Mouse (Mus musculus) kidney, embryonic 14.5 days (tissue): ENCODE measurements around the gene Ccl9. TPM values are rescaled to one million over a fixed set of nuclear protein-coding genes. Genes with fewer than 3 reads are reported as not detected.

Experiments used
- ATAC-seq: fragments of 200-750 bp; cut with Nextera tagmentation; 2 replicates; pipeline ENCODE4 v1.8.0; 2017; ENCODE audit warnings: moderate number of reproducible peaks, mild to moderate bottlenecking, moderate TSS enrichment, moderate library complexity; ENCODE audit not compliant: low FRiP score, low TSS enrichment
- H3K27ac ChIP-seq: fragments of 300-500 bp; sonication (generic); 2 replicates; pipeline ENCODE4 v1.5.1; 2014; ENCODE audit warnings: low read depth, mild to moderate bottlenecking, low read length, moderate library complexity, mixed read lengths
- H3K27me3 ChIP-seq: fragments of 300-500 bp; sonication (generic); 2 replicates; pipeline ENCODE4 v1.6.1; 2014; ENCODE audit warnings: mild to moderate bottlenecking, low read length; ENCODE audit not compliant: control insufficient read depth, insufficient read depth
- H3K36me3 ChIP-seq: fragments of 300-500 bp; sonication (generic); 2 replicates; pipeline ENCODE4 v1.6.1; 2014; ENCODE audit warnings: low read length, mixed read lengths; ENCODE audit not compliant: control insufficient read depth, insufficient read depth
- H3K4me1 ChIP-seq: fragments of 300-500 bp; sonication (generic); 2 replicates; pipeline ENCODE4 v1.6.1; 2014; ENCODE audit warnings: low read length, mixed read lengths; ENCODE audit not compliant: control insufficient read depth, insufficient read depth
- H3K4me2 ChIP-seq: fragments of 300-500 bp; sonication (generic); replicated peaks from 2 replicates; pipeline ENCODE4 v1.6.1; 2014; ENCODE audit warnings: low read depth, mild to moderate bottlenecking, low read length
- H3K4me3 ChIP-seq: fragments of 300-500 bp; sonication (generic); 2 replicates; pipeline ENCODE4 v1.5.1; 2014; ENCODE audit warnings: mild to moderate bottlenecking, low read length
- H3K9ac ChIP-seq: fragments of 300-500 bp; sonication (generic); 2 replicates; pipeline ENCODE4 v1.6.1; 2014; ENCODE audit warnings: low read depth, mild to moderate bottlenecking, low read length, moderate library complexity
- H3K9me3 ChIP-seq: fragments of 300-500 bp; sonication (generic); 2 replicates; pipeline ENCODE4 v1.6.1; 2016; ENCODE audit warnings: low read length; ENCODE audit not compliant: control insufficient read depth
- WGBS: fragments of 180-500 bp; shearing (Covaris S2); extraction: QIAGEN DNeasy Blood & Tissue Kit; methylation state at CpG from one replicate; pipeline ENCODE4 v1.1.7; 2014; 5-methylcytosine and 5-hydroxymethylcytosine counted together
- polyA plus RNA-seq: library from polyadenylated mRNA; unstranded; fragments of >200 nt; fragmentation: Nextera tagmentation; extraction: Ambion mirVana; gene quantifications from 2 replicates; pipeline ENCODE4 v1.2.1, GENCODE M21; 2014

The Ccl9 gene
- polyA plus RNA-seq, 1 experiment from 2014 or later = 3.1 TPM

- no peak overlapping the region for H3K27ac ChIP-seq
- no peaks in the 10 kb centered on the region for H3K4me1 ChIP-seq
- H3K4me3 ChIP-seq = no peak overlapping the region
- H3K27me3 ChIP-seq = no peaks in the 10 kb centered on the region
- no peak for ATAC-seq
- H3K4me2 ChIP-seq = no peak overlapping the region
- 59% methylated on average over 3 of the region's 3 CpGs for WGBS
- H3K36me3 ChIP-seq = no peaks in the 10 kb centered on the region
- no peak overlapping the region for H3K9ac ChIP-seq
- H3K9me3 ChIP-seq = no peaks in the 10 kb centered on the region
These were observed 41.6 kb downstream of the Ccl9 start for GRCm38 (mm10) chr11:83536831-83537230.

GRCm38 (mm10) chr11:83534609-83535423 is 43.6 kb downstream of the Ccl9 start:
- Histone ChIP-seq H3K36me3 (no peaks in the 10 kb centered on the region), H3K4me3 (no peak overlapping the region), H3K9ac (no peak overlapping the region), H3K27ac (0 out of 2 replicates have a peak overlapping the region, but pooled peaks have one; percentile 13), H3K27me3 (no peaks in the 10 kb centered on the region), H3K4me1 (no peaks in the 10 kb centered on the region), H3K4me2 (no peak overlapping the region), H3K9me3 (no peaks in the 10 kb centered on the region)
- ATAC-seq = peak; percentile 74
- WGBS = 34% methylated on average over 13 of the region's 13 CpGs

GRCm38 (mm10) chr11:83534143-83534542 is 44.3 kb downstream of the Ccl9 start:
- Histone ChIP-seq H3K36me3 (no peaks in the 10 kb centered on the region), H3K9me3 (no peaks in the 10 kb centered on the region), H3K4me2 (no peak overlapping the region), H3K27me3 (no peaks in the 10 kb centered on the region), H3K4me1 (no peaks in the 10 kb centered on the region), H3K9ac (no peak overlapping the region), H3K4me3 (no peak overlapping the region), H3K27ac (no peak overlapping the region)
- no peak for ATAC-seq
- whole genome bisulfite sequencing = 84% methylated on average over 8 of the region's 8 CpGs

- Histone ChIP-seq H3K9me3 (no peaks in the 10 kb centered on the region), H3K27me3 (no peaks in the 10 kb centered on the region), H3K4me2 (no peak overlapping the region), H3K36me3 (no peaks in the 10 kb centered on the region), H3K9ac (no peak overlapping the region), H3K4me1 (no peaks in the 10 kb centered on the region), H3K27ac (no peak overlapping the region), H3K4me3 (no peak overlapping the region)
- ATAC-seq = no peak
- WGBS = 94% methylated on average over 1 of the region's 1 CpGs
These were observed 45.2 kb downstream of the Ccl9 start for GRCm38 (mm10) chr11:83533192-83533591.

GRCm38 (mm10) chr11:83530360-83530759 is 48.1 kb downstream of the Ccl9 start, which contains the start of gene Ccl5:
Gene Ccl5 (minus strand): TSS chr11:83530518.
- Histone ChIP-seq H3K4me2 (no peak within 1 kb of the TSS), H3K4me3 (no peak within 1 kb of the TSS), H3K4me1 (no peaks in the 10 kb centered on the region), H3K36me3 (no peaks in the 10 kb centered on the region), H3K9me3 (no peaks in the 10 kb centered on the region), H3K9ac (no peak within 1 kb of the TSS), H3K27ac (no peak within 1 kb of the TSS), H3K27me3 (no peaks in the 10 kb centered on the region)
- 82% methylated on average over 5 of the region's 5 CpGs for WGBS
- ATAC-seq = no peak

GRCm38 (mm10) chr11:83529024-83529423 is 49.4 kb downstream of the Ccl9 start:
- no peaks in the 10 kb centered on the region for H3K9me3 ChIP-seq
- H3K4me2 ChIP-seq = no peak overlapping the region
- no peaks in the 10 kb centered on the region for H3K27me3 ChIP-seq
- H3K4me3 ChIP-seq = no peak overlapping the region
- H3K27ac ChIP-seq = no peak overlapping the region
- no peak overlapping the region for H3K9ac ChIP-seq
- ATAC-seq = no peak
- H3K4me1 ChIP-seq = no peaks in the 10 kb centered on the region
- WGBS = 80% methylated on average over 12 of the region's 12 CpGs
- H3K36me3 ChIP-seq = no peaks in the 10 kb centered on the region

Other genes starting within 250 kb of the Ccl9 start
- gene Rasl10b, start 169.5 kb downstream of the Ccl9 start, polyA plus RNA-seq = 0.61 and 0.70 TPM in 2 replicates
- not detected in 2 replicates for gene Gas2l2, start 149.2 kb downstream of the Ccl9 start, polyA plus RNA-seq
- gene 1700020L24Rik, start 141.0 kb downstream of the Ccl9 start, polyA plus RNA-seq = 0.44 TPM in 1 of 2 replicates, not detected in the other
- 0.55 and 1.1 TPM in 2 replicates for gene Mmp28, start 115.6 kb downstream of the Ccl9 start, polyA plus RNA-seq
- gene Taf15, start 105.5 kb downstream of the Ccl9 start, polyA plus RNA-seq = 20.3 and 28.1 TPM in 2 replicates
- gene Heatr9, start 56.5 kb downstream of the Ccl9 start, polyA plus RNA-seq = not detected in 2 replicates
- gene Ccl5, start 48.1 kb downstream of the Ccl9 start, polyA plus RNA-seq = 0.69 TPM in 1 of 2 replicates, not detected in the other
- 4.4 and 4.6 TPM in 2 replicates for gene Ccl6, start 14.5 kb upstream of the Ccl9 start, polyA plus RNA-seq
- gene Rpl9-ps1, start 67.0 kb upstream of the Ccl9 start, polyA plus RNA-seq = not detected in 2 replicates
- 0.49 and 0.97 TPM in 2 replicates for gene Ccl3, start 70.7 kb upstream of the Ccl9 start, polyA plus RNA-seq
- gene Ccl4, start 83.9 kb upstream of the Ccl9 start, polyA plus RNA-seq = 1.8 TPM in 1 of 2 replicates, not detected in the other
- gene Wfdc17, start 125.4 kb upstream of the Ccl9 start, polyA plus RNA-seq = 1.2 and 1.5 TPM in 2 replicates
- gene Wfdc18, start 130.4 kb upstream of the Ccl9 start, polyA plus RNA-seq = not detected in 2 replicates
- gene Wfdc21, start 168.3 kb upstream of the Ccl9 start, polyA plus RNA-seq = not detected in 2 replicates
- gene Heatr6, start 175.1 kb upstream of the Ccl9 start, polyA plus RNA-seq = 22.9 and 28.7 TPM in 2 replicates